Mouse (Mus musculus) heart, embryonic 16.5 days (tissue): Measurements from ENCODE around the gene Lrrc28. TPM values are rescaled to one million over a fixed set of nuclear protein-coding genes. Genes with fewer than 3 reads are reported as not detected.

Source experiments
- ATAC-seq: fragments of 200-750 bp; cut with Nextera tagmentation; replicated peaks from 2 replicates; pipeline ENCODE4 v1.8.0; 2017; ENCODE audit warnings: moderate number of reproducible peaks; ENCODE audit not compliant: insufficient read depth, low FRiP score; ENCODE audit errors: extremely low read depth
- H3K27ac ChIP-seq: fragments of 300-500 bp; sonication (generic); 2 replicates; pipeline ENCODE4 v1.5.1; 2014; ENCODE audit warnings: mild to moderate bottlenecking, low read length, control low read depth, moderate library complexity
- H3K27me3 ChIP-seq: fragments of 300-500 bp; sonication (generic); 2 replicates; pipeline ENCODE4 v1.6.1; 2014; ENCODE audit warnings: low read length, mixed read lengths; ENCODE audit not compliant: control insufficient read depth, insufficient read depth
- H3K36me3 ChIP-seq: fragments of 300-500 bp; sonication (generic); 2 replicates; pipeline ENCODE4 v1.6.1; 2014; ENCODE audit not compliant: control insufficient read depth, insufficient read depth
- H3K4me1 ChIP-seq: fragments of 300-500 bp; sonication (generic); 2 replicates; pipeline ENCODE4 v1.6.1; 2014; ENCODE audit warnings: low read length, mixed read lengths; ENCODE audit not compliant: control insufficient read depth, insufficient read depth
- H3K4me2 ChIP-seq: fragments of 300-500 bp; sonication (generic); 2 replicates; pipeline ENCODE4 v1.6.1; 2014; ENCODE audit warnings: low read depth, mild to moderate bottlenecking, control low read depth, low read length
- H3K4me3 ChIP-seq: fragments of 300-500 bp; sonication (generic); 2 replicates; pipeline ENCODE4 v1.5.1; 2014; ENCODE audit warnings: mild to moderate bottlenecking, control low read depth, low read length
- H3K9ac ChIP-seq: fragments of 300-500 bp; sonication (generic); 2 replicates; pipeline ENCODE4 v1.6.1; 2014; ENCODE audit warnings: low read length, control low read depth
- H3K9me3 ChIP-seq: fragments of 300-500 bp; sonication (generic); replicated peaks from 2 replicates; pipeline ENCODE4 v1.6.1; 2016; ENCODE audit warnings: low read length; ENCODE audit not compliant: control insufficient read depth
- WGBS: fragments of 180-500 bp; shearing (Covaris S2); extraction: QIAGEN DNeasy Blood & Tissue Kit; methylation state at CpG from one replicate; pipeline ENCODE4 v1.1.7; 2014; 5-methylcytosine and 5-hydroxymethylcytosine counted together
- polyA plus RNA-seq: library from polyadenylated mRNA; unstranded; fragments of >200 nt; fragmentation: Nextera tagmentation; extraction: Ambion mirVana; gene quantifications from 2 replicates; pipeline ENCODE4 v1.2.1, GENCODE M21; 2015

Lrrc28 gene
- polyA plus RNA-seq, 1 experiment from 2014 or later: 13.0 TPM

GRCm38 (mm10) chr7:67634210-67634609, 10.9 kb downstream of the Lrrc28 start:
- no peaks in the 10 kb centered on the region for H3K36me3 ChIP-seq
- H3K9me3 ChIP-seq: 0 out of 2 replicates have a peak, but pooled peaks cover 3% of the 10 kb centered on the region
- whole genome bisulfite sequencing: 92% methylated on average over 3 of the region's 3 CpGs
- H3K4me1 ChIP-seq: peaks cover 10% of the 10 kb centered on the region
- H3K9ac ChIP-seq: no peak overlapping the region
- no peak overlapping the region for H3K27ac ChIP-seq
- no peak overlapping the region for H3K4me3 ChIP-seq
- ATAC-seq: no peak
- no peak overlapping the region for H3K4me2 ChIP-seq
- no peaks in the 10 kb centered on the region for H3K27me3 ChIP-seq

DNA sequence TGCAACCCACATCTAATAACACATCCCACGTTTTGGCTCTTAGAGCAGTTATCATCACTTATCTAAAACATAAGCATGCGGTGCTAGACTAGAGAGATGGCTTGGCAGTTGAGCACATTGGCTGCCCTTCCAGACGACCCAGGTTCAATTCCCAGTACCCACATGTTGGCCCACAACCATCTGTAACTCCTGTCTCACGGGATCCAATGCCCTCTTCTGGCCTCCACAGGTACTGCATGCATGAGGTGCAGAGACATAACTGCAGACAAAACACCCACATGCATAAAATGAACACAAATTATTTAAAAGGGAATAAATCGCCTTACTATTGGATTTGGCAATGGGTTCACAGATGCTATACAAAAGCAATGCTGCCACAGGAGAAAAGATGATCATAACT, 12.7 kb downstream of the Lrrc28 start:
- 0 out of 2 replicates have a peak, but pooled peaks cover 3% of the 10 kb centered on the region for H3K9me3 ChIP-seq
- no peak overlapping the region for H3K4me3 ChIP-seq
- H3K36me3 ChIP-seq: no peaks in the 10 kb centered on the region
- H3K9ac ChIP-seq: no peak overlapping the region
- H3K27me3 ChIP-seq: no peaks in the 10 kb centered on the region
- H3K4me2 ChIP-seq: no peak overlapping the region
- H3K27ac ChIP-seq: no peak overlapping the region
- no peak for ATAC-seq
- 81% methylated on average over 5 of the region's 5 CpGs for WGBS
- H3K4me1 ChIP-seq: peaks cover 8% of the 10 kb centered on the region

DNA sequence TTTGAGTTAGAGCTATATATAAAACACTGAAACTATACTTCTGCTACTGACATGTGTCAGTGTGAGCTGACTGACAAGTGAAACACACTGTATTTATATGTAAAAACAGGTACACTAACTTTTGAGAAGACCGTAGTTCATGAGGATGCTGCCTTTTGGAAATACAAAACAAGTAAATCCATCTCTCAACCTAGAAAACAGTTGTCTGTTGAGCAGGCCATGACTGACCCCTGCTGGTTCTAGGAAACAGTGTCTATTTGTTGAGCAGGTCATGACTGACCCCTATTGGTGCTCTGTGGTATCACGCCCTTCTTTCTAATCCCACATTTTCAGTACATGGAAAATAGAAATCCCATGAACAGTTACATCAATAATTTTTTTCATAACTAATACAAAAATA, 14.3 kb downstream of the Lrrc28 start:
- no peak overlapping the region for H3K9ac ChIP-seq
- WGBS: 9% methylated on average over 2 of the region's 2 CpGs
- H3K4me2 ChIP-seq: no peak overlapping the region
- no peak overlapping the region for H3K27ac ChIP-seq
- H3K4me3 ChIP-seq: no peak overlapping the region
- 0 out of 2 replicates have a peak, but pooled peaks cover 3% of the 10 kb centered on the region for H3K9me3 ChIP-seq
- H3K27me3 ChIP-seq: no peaks in the 10 kb centered on the region
- H3K36me3 ChIP-seq: no peaks in the 10 kb centered on the region
- peaks cover 8% of the 10 kb centered on the region for H3K4me1 ChIP-seq
- ATAC-seq: 0 out of 2 replicates have a peak, but pooled peaks have one; percentile 58

DNA sequence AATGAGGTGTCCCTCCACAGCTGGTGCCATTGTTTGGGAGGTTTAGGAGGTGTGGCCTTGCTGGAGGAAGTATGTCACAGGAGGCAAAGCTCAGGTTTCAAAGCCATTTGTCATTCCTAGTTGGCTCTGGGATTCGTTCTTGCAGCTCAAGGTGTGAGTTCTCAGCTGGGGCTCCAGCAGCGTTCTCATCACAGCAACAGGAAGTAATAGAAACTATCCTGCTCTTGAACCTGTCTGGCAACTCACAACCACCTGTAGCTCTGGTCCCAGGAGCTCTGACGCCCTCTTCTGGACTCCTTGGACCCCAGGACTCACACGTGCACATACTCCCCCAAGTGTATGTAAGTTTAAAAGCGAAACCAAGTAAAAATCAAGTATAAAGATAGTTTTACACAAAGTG, 15.4 kb downstream of the Lrrc28 start:
- Histone ChIP-seq H3K36me3 (no peaks in the 10 kb centered on the region), H3K27me3 (no peaks in the 10 kb centered on the region), H3K9me3 (0 out of 2 replicates have a peak, but pooled peaks cover 3% of the 10 kb centered on the region), H3K4me1 (peaks cover 8% of the 10 kb centered on the region), H3K4me2 (no peak overlapping the region), H3K4me3 (no peak overlapping the region), H3K27ac (no peak overlapping the region), H3K9ac (no peak overlapping the region)
- 61% methylated on average over 5 of the region's 5 CpGs for WGBS
- no peak for ATAC-seq

DNA sequence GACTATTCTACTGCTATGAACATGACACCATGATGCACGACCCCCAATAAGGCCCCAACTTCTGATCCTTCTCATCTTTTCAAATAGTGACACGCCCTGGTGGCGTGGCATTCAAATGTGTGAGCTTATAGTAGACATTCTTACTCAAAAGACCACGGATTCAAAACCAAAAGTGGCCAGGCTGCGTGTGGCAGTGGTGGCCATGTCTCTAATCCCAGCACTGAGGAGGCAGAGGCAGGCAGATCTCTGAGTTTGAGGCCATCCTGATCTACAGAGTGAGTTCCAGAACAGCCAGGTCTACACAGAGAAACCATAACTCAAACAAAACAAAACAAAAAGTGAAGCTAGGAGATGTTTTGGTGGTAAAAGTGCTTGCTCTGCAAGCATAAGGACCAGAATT, 18.4 kb downstream of the Lrrc28 start:
- Histone ChIP-seq H3K4me1 (peaks cover 15% of the 10 kb centered on the region), H3K27ac (no peak overlapping the region), H3K4me2 (no peak overlapping the region), H3K36me3 (no peaks in the 10 kb centered on the region), H3K4me3 (no peak overlapping the region), H3K9me3 (no peaks in the 10 kb centered on the region), H3K27me3 (no peaks in the 10 kb centered on the region), H3K9ac (no peak overlapping the region)
- ATAC-seq: no peak
- 88% methylated on average over 5 of the region's 5 CpGs for WGBS

DNA sequence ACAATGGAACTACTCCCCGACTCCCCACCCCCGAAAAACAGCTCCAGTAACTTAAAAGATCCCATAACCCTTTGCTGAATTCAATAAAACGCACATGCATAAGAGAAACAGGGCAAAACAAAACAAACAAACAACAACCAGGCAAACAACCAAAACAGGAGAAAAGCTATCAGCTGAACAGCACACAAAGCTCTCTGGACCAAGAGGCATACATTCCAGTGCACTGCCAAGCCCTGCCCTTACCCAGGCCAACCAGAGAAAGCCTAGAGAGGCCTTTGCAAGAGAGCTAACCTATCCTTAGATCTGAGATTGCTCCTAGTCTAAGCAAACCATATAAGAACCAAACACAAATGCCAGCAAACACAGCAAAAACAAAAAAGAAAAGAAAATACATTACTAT, 22.9 kb downstream of the Lrrc28 start:
- no peaks in the 10 kb centered on the region for H3K36me3 ChIP-seq
- WGBS: 75% methylated on average over 3 of the region's 3 CpGs
- no peak overlapping the region for H3K4me3 ChIP-seq
- no peak overlapping the region for H3K4me2 ChIP-seq
- no peaks in the 10 kb centered on the region for H3K27me3 ChIP-seq
- no peak overlapping the region for H3K9ac ChIP-seq
- peaks cover 13% of the 10 kb centered on the region for H3K4me1 ChIP-seq
- H3K9me3 ChIP-seq: no peaks in the 10 kb centered on the region
- peak overlapping the region; percentile 0; the same call in 1 of the 2 replicates for H3K27ac ChIP-seq
- no peak for ATAC-seq

DNA sequence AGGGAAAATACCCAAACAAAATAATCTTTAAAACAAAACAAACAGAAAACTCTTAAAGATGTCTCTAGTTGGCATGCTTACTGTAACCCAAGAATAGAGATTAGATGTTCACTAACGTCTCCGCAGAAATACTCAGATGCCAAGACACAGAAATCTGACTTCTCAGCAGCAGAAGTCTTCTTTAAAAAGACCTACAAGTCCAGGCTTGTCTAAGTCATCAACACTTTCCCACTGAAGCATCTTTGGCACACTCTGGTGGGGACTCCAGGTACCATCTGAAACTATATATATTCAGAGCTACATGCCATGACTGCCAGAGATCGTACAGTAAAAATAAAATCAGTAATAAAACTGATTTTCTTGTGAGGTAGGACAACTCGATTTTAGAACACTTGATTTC, 25.2 kb downstream of the Lrrc28 start:
- ATAC-seq: no peak
- WGBS: 46% methylated on average over 4 of the region's 4 CpGs

GRCm38 (mm10) chr7:67618316-67618715, 26.8 kb downstream of the Lrrc28 start:
- Histone ChIP-seq H3K9me3 (no peaks in the 10 kb centered on the region), H3K4me1 (peaks cover 36% of the 10 kb centered on the region), H3K4me3 (no peak overlapping the region), H3K9ac (no peak overlapping the region), H3K27me3 (no peaks in the 10 kb centered on the region), H3K27ac (no peak overlapping the region), H3K36me3 (no peaks in the 10 kb centered on the region), H3K4me2 (no peak overlapping the region)
- 89% methylated on average over 3 of the region's 3 CpGs for WGBS
- ATAC-seq: no peak

More for the DNA sequence above, 25.2 kb downstream of the Lrrc28 start:
- Histone ChIP-seq H3K36me3 (no peaks in the 10 kb centered on the region), H3K4me2 (no peak overlapping the region), H3K4me1 (peaks cover 22% of the 10 kb centered on the region), H3K4me3 (no peak overlapping the region), H3K9me3 (no peaks in the 10 kb centered on the region), H3K9ac (no peak overlapping the region), H3K27me3 (no peaks in the 10 kb centered on the region), H3K27ac (no peak overlapping the region)

- H3K27me3 ChIP-seq: no peaks in the 10 kb centered on the region
- no peak overlapping the region for H3K4me2 ChIP-seq
- H3K36me3 ChIP-seq: no peaks in the 10 kb centered on the region
- no peak overlapping the region for H3K9ac ChIP-seq
- no peak for ATAC-seq
- H3K4me3 ChIP-seq: no peak overlapping the region
- 93% methylated on average over 10 of the region's 10 CpGs for WGBS
- peaks cover 38% of the 10 kb centered on the region for H3K4me1 ChIP-seq
- H3K27ac ChIP-seq: no peak overlapping the region
- H3K9me3 ChIP-seq: no peaks in the 10 kb centered on the region
Measured at GRCm38 (mm10) chr7:67617646-67618045, 27.4 kb downstream of the Lrrc28 start.
